Mouse (Mus musculus): ENCODE measurements around the gene Rasal3. TPM values are rescaled to one million over a fixed set of nuclear protein-coding genes. Genes with fewer than 3 reads are reported as not detected.

Rasal3 gene
- polyA plus RNA-seq, 2 experiments, result 1.9 to 3.0 TPM

- H3K4me1 ChIP-seq (ENCODE audit: control insufficient read depth, insufficient read depth, low read length), result 0 out of 2 replicates have a peak, but pooled peaks cover 6% of the 10 kb centered on the region
- DNase-seq (ENCODE audit: low spot score) (no peak), ATAC-seq (ENCODE audit: low FRiP score, low read depth) (no peak)
- H3K9ac ChIP-seq (ENCODE audit: low read depth, low read length, severe bottlenecking), result no peak overlapping the region
- TF ChIP-seq POLR2A (IDR thresholded peaks at IDR 0.05; ENCODE audit: borderline replicate concordance, extremely low read depth, insufficient read depth, insufficient read length), result no peak
- no peak overlapping the region for H3K4me3 ChIP-seq (replicated peaks; ENCODE audit: low read length)
- peaks cover 35% of the 10 kb centered on the region for H3K36me3 ChIP-seq (ENCODE audit: control insufficient read depth, insufficient read depth, low read length)
- H3K4me2 ChIP-seq (replicated peaks; ENCODE audit: low read depth, low read length, severe bottlenecking), result no peak overlapping the region
- WGBS, result 86% methylated on average over 5 of the region's 5 CpGs
- no peak overlapping the region for H3K27ac ChIP-seq (replicated peaks; ENCODE audit: low read depth, low read length)
- no peaks in the 10 kb centered on the region for H3K27me3 ChIP-seq (ENCODE audit: control insufficient read depth, insufficient read depth, low read length)
- H3K9me3 ChIP-seq (ENCODE audit: control insufficient read depth, low read length), result no peaks in the 10 kb centered on the region
Measured at GRCm38 (mm10) chr17:32383661-32384060, 19.7 kb downstream of the Rasal3 start.

DNA sequence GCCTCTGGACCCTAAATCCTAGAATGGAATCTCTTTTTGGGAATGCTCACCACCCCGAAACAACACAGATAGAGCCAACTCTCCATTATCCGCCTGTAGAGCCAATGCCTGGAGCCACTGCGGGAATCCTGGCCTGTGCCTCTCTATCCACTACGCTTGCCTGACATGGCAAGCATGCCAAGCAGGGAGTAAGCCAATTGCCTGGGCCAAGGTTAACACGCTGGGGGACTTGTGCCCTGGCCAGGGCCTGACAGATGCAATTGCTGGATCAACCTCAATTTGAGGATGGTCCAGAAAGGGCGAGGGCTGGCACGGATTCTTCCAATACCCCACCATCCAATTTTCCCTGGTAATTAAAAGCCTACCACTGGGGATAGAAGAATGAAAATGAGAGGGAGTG, 20.8 kb downstream of the Rasal3 start:
- DNase-seq (ENCODE audit: low spot score) (no peak), ATAC-seq (ENCODE audit: low FRiP score, low read depth) (no peak)
- Histone ChIP-seq H3K9ac (ENCODE audit: low read depth, low read length, severe bottlenecking) (no peak overlapping the region), H3K9me3 (ENCODE audit: control insufficient read depth, low read length) (no peaks in the 10 kb centered on the region), H3K4me2 (replicated peaks; ENCODE audit: low read depth, low read length, severe bottlenecking) (no peak overlapping the region), H3K4me1 (ENCODE audit: control insufficient read depth, insufficient read depth, low read length) (no peaks in the 10 kb centered on the region), H3K27me3 (ENCODE audit: control insufficient read depth, insufficient read depth, low read length) (no peaks in the 10 kb centered on the region), H3K36me3 (ENCODE audit: control insufficient read depth, insufficient read depth, low read length) (peaks cover 41% of the 10 kb centered on the region), H3K4me3 (replicated peaks; ENCODE audit: low read length) (no peak overlapping the region), H3K27ac (replicated peaks; ENCODE audit: low read depth, low read length) (no peak overlapping the region)
- 90% methylated on average over 7 of the region's 7 CpGs for WGBS
- TF ChIP-seq POLR2A (IDR thresholded peaks at IDR 0.05; ENCODE audit: borderline replicate concordance, extremely low read depth, insufficient read depth, insufficient read length), result no peak

DNA sequence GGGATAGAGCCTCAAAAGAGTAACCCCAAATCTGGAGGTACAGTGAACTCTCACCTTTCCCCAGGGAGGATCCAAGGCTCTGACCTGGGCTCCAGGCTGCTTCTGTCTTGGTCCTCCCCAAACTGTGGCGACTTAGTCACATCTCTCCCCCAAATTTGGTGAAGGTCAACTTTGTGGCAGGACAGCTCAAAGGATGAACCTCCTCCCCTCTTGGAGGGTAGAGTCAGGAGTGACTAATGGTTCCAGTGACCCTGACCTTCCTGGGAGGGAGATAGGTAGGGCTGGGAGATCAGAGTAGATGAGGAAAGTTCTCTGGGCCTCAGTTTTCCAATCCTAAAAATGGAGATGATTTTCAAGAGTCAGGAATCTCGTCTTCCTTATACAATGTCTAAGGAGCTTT, 24.6 kb downstream of the Rasal3 start:
- no peak overlapping the region for H3K4me2 ChIP-seq (replicated peaks; ENCODE audit: low read depth, low read length, severe bottlenecking)
- H3K36me3 ChIP-seq (ENCODE audit: control insufficient read depth, insufficient read depth, low read length), result peaks cover 30% of the 10 kb centered on the region
- no peak overlapping the region for H3K27ac ChIP-seq (replicated peaks; ENCODE audit: low read depth, low read length)
- no peak for TF ChIP-seq POLR2A (IDR thresholded peaks at IDR 0.05; ENCODE audit: borderline replicate concordance, extremely low read depth, insufficient read depth, insufficient read length)
- H3K4me1 ChIP-seq (ENCODE audit: control insufficient read depth, insufficient read depth, low read length), result no peaks in the 10 kb centered on the region
- H3K9me3 ChIP-seq (ENCODE audit: control insufficient read depth, low read length), result no peaks in the 10 kb centered on the region
- DNase-seq (ENCODE audit: low spot score) (no peak), ATAC-seq (ENCODE audit: low FRiP score, low read depth) (no peak)
- no peaks in the 10 kb centered on the region for H3K27me3 ChIP-seq (ENCODE audit: control insufficient read depth, insufficient read depth, low read length)
- H3K9ac ChIP-seq (ENCODE audit: low read depth, low read length, severe bottlenecking), result no peak overlapping the region
- H3K4me3 ChIP-seq (replicated peaks; ENCODE audit: low read length), result no peak overlapping the region
- WGBS, result 78% methylated on average over 2 of the region's 2 CpGs

GRCm38 (mm10) chr17:32377137-32377536, 26.2 kb downstream of the Rasal3 start:
- no peak overlapping the region for H3K27ac ChIP-seq (replicated peaks; ENCODE audit: low read depth, low read length)
- H3K4me1 ChIP-seq (ENCODE audit: control insufficient read depth, insufficient read depth, low read length), result no peaks in the 10 kb centered on the region
- no peak overlapping the region for H3K4me2 ChIP-seq (replicated peaks; ENCODE audit: low read depth, low read length, severe bottlenecking)
- no peak for ATAC-seq (ENCODE audit: low FRiP score, low read depth)
- H3K9me3 ChIP-seq (ENCODE audit: control insufficient read depth, low read length), result no peaks in the 10 kb centered on the region
- H3K4me3 ChIP-seq (replicated peaks; ENCODE audit: low read length), result no peak overlapping the region
- no peak for TF ChIP-seq POLR2A (IDR thresholded peaks at IDR 0.05; ENCODE audit: borderline replicate concordance, extremely low read depth, insufficient read depth, insufficient read length)
- H3K27me3 ChIP-seq (ENCODE audit: control insufficient read depth, insufficient read depth, low read length), result no peaks in the 10 kb centered on the region
- peaks cover 19% of the 10 kb centered on the region for H3K36me3 ChIP-seq (ENCODE audit: control insufficient read depth, insufficient read depth, low read length)
- no peak for DNase-seq (ENCODE audit: low spot score)
- 86% methylated on average over 9 of the region's 9 CpGs for WGBS
- H3K9ac ChIP-seq (ENCODE audit: low read depth, low read length, severe bottlenecking), result no peak overlapping the region

GRCm38 (mm10) chr17:32376475-32376874, 26.9 kb downstream of the Rasal3 start:
- Histone ChIP-seq H3K27me3 (ENCODE audit: control insufficient read depth, insufficient read depth, low read length) (no peaks in the 10 kb centered on the region), H3K27ac (replicated peaks; ENCODE audit: low read depth, low read length) (no peak overlapping the region), H3K9me3 (ENCODE audit: control insufficient read depth, low read length) (no peaks in the 10 kb centered on the region), H3K4me3 (replicated peaks; ENCODE audit: low read length) (no peak overlapping the region), H3K4me2 (replicated peaks; ENCODE audit: low read depth, low read length, severe bottlenecking) (no peak overlapping the region), H3K4me1 (ENCODE audit: control insufficient read depth, insufficient read depth, low read length) (no peaks in the 10 kb centered on the region), H3K9ac (ENCODE audit: low read depth, low read length, severe bottlenecking) (no peak overlapping the region), H3K36me3 (ENCODE audit: control insufficient read depth, insufficient read depth, low read length) (peaks cover 19% of the 10 kb centered on the region)
- ATAC-seq (ENCODE audit: low FRiP score, low read depth) (no peak), DNase-seq (ENCODE audit: low spot score) (no peak)
- WGBS, result 83% methylated on average over 15 of the region's 15 CpGs
- TF ChIP-seq POLR2A (IDR thresholded peaks at IDR 0.05; ENCODE audit: borderline replicate concordance, extremely low read depth, insufficient read depth, insufficient read length), result no peak

All from limb, embryonic 14.5 days (tissue).